Mouse (Mus musculus) frontal cortex, postnatal 14 days (tissue): ENCODE measurements around the gene Ywhab.

Source experiments
- DNase-seq, 2 experiments: peaks; one replicate each; pipeline ENCODE4 v3.0.0; 2022; ENCODE audit warnings: low spot score in 2 of 2

Gene Ywhab

DNA sequence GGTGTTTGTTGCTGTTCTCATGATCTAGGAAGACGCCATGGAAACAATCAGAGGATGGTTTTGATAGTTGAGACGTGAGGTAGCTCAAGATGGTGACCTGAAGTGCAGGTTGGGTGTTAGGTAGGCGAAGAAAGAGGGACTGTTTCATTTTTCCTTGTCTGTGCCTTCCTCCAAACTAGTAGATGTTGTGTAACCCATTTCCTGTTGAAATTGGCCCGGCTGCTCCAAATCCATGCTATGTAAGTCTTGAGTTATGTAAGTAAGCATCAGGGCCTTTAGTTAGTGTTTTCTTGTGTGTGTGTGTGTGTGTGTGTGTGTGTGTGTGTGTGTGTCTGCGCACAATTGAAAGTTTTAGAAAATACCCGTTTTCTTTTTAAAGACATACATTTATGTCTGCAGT lies 14.5 kb downstream of the Ywhab start:
- DNase-seq: no peak

- DNase-seq: no peak
These were observed 15.7 kb downstream of the Ywhab start for GRCm38 (mm10) chr2:164010496-164010895.

- DNase-seq: no peak
These were observed 16.2 kb downstream of the Ywhab start for GRCm38 (mm10) chr2:164010944-164011343.

DNA sequence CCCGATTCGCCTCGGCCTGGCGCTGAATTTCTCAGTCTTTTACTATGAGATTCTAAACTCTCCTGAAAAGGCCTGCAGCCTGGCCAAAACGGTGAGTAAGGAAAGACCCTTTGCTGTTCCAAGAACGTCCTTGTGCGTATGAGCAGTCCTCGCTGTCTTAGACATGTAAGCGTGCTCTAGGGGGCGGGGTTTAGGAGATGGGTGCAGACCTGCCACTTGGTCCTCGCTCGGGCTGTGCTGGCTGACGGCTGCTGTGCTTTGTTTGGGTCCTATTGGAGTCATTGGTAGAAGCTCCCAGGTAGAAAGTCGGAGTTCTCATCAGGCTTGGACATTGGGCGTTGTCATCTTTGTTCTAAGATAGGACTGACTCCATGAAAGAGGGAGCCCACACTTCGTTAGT lies 20.5 kb downstream of the Ywhab start:
- DNase-seq: no peak

DNA sequence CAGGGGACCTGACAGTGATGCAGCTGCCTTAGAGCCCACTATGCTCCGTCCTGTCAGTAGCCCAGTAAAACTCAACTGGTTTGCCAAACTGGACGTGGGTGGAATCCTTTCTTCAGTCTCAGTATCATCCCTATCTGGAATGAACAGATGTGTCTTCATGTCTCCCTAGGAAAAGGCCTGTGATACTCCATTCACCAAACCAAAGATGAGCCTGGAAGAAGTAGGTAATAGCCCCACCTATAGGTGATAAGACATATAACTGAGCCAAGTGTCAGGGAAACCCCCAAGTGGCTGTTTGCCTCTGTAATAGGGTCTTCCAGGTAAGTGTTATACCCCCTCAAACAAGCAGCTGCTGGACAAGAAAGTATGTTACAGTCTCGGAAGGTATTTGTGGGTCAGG lies 24.1 kb downstream of the Ywhab start:
- DNase-seq: no peak

DNA sequence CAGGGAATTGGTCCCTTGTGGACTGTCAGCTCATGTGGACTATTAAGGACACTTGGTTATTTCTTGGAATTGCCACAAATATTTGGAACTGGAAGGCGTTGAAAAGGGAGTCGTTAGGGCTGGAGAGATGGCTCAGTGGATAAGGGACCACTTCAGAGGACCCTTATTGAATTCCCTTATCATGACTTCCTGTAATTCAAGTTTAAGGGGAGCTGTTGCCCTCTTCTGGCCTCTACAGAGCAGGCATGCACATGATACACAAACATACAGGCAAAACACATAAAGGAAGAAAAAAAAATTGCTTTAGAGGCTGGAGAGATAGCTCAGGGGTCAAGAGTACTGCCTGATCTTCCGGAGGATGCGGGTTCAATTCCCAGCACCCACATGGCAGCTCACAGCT lies 25.2 kb downstream of the Ywhab start:
- no peak for DNase-seq

GRCm38 (mm10) chr2:164022104-164022503 lies 27.3 kb downstream of the Ywhab start:
- no peak for DNase-seq

DNA sequence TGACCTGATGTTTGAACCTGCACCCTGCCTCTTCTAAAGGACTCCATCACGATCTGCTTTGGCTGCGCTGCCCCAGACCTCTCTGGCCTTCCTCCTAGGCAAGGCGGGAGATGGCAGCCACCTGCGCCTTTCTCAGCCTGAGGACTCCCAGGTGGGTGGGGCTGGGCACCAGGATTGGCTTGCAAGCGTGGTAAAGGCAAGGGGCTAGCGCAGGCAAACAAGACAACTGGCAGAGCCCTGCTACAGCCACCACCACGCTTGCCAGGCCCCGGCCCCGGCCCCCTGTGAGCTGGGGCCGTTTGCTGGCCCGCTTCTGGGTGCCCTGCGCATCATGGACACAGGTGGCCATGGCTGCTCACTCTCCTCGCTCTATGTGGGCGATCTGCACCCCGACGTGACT lies 30.4 kb downstream of the Ywhab start, which contains the start of gene Pabpc1l:
Pabpc1l (plus strand) TSS at position 301 of the 400 bp plus-strand sequence.
- DNase-seq: no peak

DNA sequence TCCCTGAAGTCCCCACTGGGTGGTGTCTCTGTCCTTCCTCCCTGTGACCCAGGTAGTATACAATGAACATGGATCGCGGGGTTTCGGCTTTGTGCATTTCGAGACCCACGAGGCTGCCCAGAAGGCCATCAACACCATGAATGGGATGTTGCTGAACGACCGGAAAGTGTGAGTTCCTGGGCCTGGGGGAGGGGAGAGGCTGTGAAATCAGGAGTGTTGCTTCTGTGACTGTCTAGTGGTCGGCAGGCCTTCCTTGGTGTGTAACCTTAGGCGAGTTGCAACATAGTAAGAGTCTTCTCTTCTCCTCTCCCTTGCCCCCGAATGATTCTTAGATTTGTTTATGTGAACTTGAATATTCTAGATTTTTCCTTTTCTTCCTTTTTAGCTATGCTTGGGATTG lies 36.4 kb downstream of the Ywhab start:
- DNase-seq: no peak

- DNase-seq: no peak
These were observed 38.2 kb downstream of the Ywhab start for GRCm38 (mm10) chr2:164032973-164033372.

- DNase-seq: no peak
These were observed 41.8 kb downstream of the Ywhab start for GRCm38 (mm10) chr2:164036520-164037019.

- DNase-seq: no peak
These were observed 43.8 kb downstream of the Ywhab start for GRCm38 (mm10) chr2:164038407-164039028.

DNA sequence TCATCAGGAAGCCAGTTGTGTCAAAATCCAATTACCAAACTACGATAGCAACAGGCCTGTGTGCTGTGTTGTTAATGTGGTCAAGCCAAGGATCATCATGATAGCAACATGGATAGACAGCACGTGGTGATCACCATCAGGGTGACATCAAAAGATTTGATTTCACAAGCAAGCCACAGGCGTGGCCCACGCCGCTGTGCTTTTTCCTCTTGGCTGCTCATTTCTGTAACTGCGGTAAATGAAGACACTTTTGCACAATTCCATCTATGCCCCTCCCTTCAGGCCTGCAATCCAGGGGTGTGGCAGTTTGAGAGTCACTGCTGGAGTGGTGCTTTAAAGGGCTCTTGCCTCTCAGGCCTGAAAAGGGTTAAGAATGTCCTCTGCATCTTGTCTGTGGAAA lies 46.2 kb downstream of the Ywhab start:
- no peak for DNase-seq

- no peak for DNase-seq
These were observed 46.8 kb downstream of the Ywhab start for GRCm38 (mm10) chr2:164041523-164041922.

GRCm38 (mm10) chr2:164047197-164047690 lies 52.5 kb downstream of the Ywhab start:
- no peak for DNase-seq

DNA sequence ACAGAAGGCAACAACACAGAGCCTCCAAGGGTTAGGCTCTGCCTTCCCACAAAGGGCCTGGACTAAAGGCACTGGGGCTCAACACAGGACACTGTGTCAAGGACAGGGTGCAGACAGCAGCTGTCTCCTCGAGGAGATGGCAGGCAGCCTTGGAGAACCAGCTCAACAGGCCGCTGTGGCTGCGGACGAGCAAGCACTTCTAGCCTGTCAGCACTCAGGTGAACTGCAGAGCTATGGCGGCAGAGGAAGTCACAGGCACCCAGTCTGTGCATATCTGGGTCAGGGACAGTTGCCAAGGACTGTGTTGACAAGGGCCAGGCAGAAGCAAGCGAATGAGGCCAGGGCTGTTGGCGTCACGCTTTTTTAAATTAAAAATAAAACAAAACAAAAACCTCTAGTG lies 59.0 kb downstream of the Ywhab start:
- no peak for DNase-seq

- no peak for DNase-seq
These were observed 59.9 kb downstream of the Ywhab start for GRCm38 (mm10) chr2:164054671-164055070.

- no peak for DNase-seq
These were observed 65.0 kb downstream of the Ywhab start for GRCm38 (mm10) chr2:164059634-164060235.
